Mouse (Mus musculus) small intestine, adult 2 months (tissue): ENCODE measurements around the gene Efna4.

Experiments
- CTCF ChIP-seq: fragments of 200-500 bp; IDR thresholded peaks from 2 replicates; pipeline ENCODE4 v1.5.1; 2012; ENCODE audit warnings: low read depth, mild to moderate bottlenecking, control low read depth, inconsistent platforms, low read length, moderate library complexity, mixed read lengths; ENCODE audit not compliant: insufficient replicate concordance, insufficient read length; ENCODE audit errors: extremely low read depth
- POLR2A ChIP-seq: fragments of 200-500 bp; IDR thresholded peaks from 2 replicates; pipeline ENCODE4 v1.6.1; 2012; ENCODE audit warnings: low read depth, mild to moderate bottlenecking, control low read depth, inconsistent platforms, low read length, moderate library complexity

DNA sequence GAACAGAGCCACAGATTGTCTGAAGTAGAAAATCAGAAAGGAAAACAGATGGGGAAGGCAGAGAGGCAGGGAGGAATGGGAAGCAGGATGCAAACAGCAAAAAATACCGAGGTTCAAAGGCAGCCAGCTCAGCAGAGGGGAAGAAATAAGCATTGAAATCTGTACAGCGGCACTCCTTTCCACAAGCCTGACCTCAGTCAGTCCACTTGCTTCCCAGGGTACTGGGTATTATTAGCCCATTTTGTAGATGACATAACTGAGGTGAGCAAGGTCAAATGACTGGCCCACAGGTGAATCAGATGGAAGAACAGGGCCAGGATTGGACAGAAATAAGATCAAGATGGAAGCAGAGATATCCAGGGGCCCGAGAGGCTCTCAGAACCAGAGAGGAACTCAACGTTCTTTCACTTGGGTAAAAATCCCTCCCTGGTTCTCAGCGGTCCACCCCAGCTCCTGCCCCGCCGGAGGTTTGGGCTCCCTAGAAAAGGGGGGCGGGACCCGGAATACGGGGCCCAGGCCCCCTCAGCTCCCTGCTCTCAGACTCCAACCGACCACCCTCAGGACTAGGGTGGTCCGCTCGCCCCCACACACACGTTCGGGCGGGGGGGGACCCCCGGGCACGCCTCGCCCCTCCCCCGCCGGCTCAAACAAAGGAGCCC is 637 bp downstream of the Efna4 start:
- TF ChIP-seq POLR2A (no peak), CTCF (no peak)
